Mouse (Mus musculus) embryo, embryonic 9.5 days (tissue): ENCODE results near the gene Ppargc1a.

Experiments
- DNase-seq: peaks from one replicate; pipeline ENCODE4 v3.0.0-alpha.2; 2017; ENCODE audit errors: extremely low spot score

The Ppargc1a gene

GRCm38 (mm10) chr5:51504654-51505053 lies 62.9 kb downstream of the Ppargc1a start:
- DNase-seq, result no peak

- DNase-seq, result peak; percentile 16
Observed at GRCm38 (mm10) chr5:51497910-51498517, 69.5 kb downstream of the Ppargc1a start.

GRCm38 (mm10) chr5:51495446-51495845 lies 72.1 kb downstream of the Ppargc1a start:
- no peak for DNase-seq

GRCm38 (mm10) chr5:51494358-51494876 lies 73.1 kb downstream of the Ppargc1a start:
- no peak for DNase-seq

GRCm38 (mm10) chr5:51483768-51484167 lies 83.8 kb downstream of the Ppargc1a start:
- DNase-seq, result no peak

GRCm38 (mm10) chr5:51479859-51480258 lies 87.7 kb downstream of the Ppargc1a start:
- DNase-seq, result no peak

- DNase-seq, result no peak
Observed at GRCm38 (mm10) chr5:51479456-51479855, 88.1 kb downstream of the Ppargc1a start.

GRCm38 (mm10) chr5:51478319-51478994 lies 89.1 kb downstream of the Ppargc1a start:
- DNase-seq, result peak; percentile 35

GRCm38 (mm10) chr5:51477140-51477539 lies 90.4 kb downstream of the Ppargc1a start:
- DNase-seq, result no peak

GRCm38 (mm10) chr5:51475034-51475541 lies 92.4 kb downstream of the Ppargc1a start:
- no peak for DNase-seq

- DNase-seq, result no peak
Observed at GRCm38 (mm10) chr5:51471614-51472013, 95.9 kb downstream of the Ppargc1a start.

- no peak for DNase-seq
Observed at GRCm38 (mm10) chr5:51466036-51466435, 101.5 kb downstream of the Ppargc1a start.

GRCm38 (mm10) chr5:51452033-51452432 lies 115.5 kb downstream of the Ppargc1a start:
- DNase-seq, result no peak

GRCm38 (mm10) chr5:51447631-51448030 lies 119.9 kb downstream of the Ppargc1a start:
- no peak for DNase-seq

- DNase-seq, result no peak
Observed at GRCm38 (mm10) chr5:51446299-51447090, 121.0 kb downstream of the Ppargc1a start.

GRCm38 (mm10) chr5:51445726-51446125 lies 121.8 kb downstream of the Ppargc1a start:
- DNase-seq, result no peak

GRCm38 (mm10) chr5:51439773-51440172 lies 127.8 kb downstream of the Ppargc1a start:
- DNase-seq, result peak; percentile 3

- no peak for DNase-seq
Observed at GRCm38 (mm10) chr5:51433905-51434304, 133.6 kb downstream of the Ppargc1a start.

- no peak for DNase-seq
Observed at GRCm38 (mm10) chr5:51432532-51432931, 135.0 kb downstream of the Ppargc1a start.

- no peak for DNase-seq
Observed at GRCm38 (mm10) chr5:51432031-51432430, 135.5 kb downstream of the Ppargc1a start.

- no peak for DNase-seq
Observed at GRCm38 (mm10) chr5:51426406-51426805, 141.1 kb downstream of the Ppargc1a start.

GRCm38 (mm10) chr5:51416377-51416776 lies 151.1 kb downstream of the Ppargc1a start:
- no peak for DNase-seq
